Mouse (Mus musculus): Measurements from ENCODE around the gene Pik3c2b. TPM values are rescaled to one million over a fixed set of nuclear protein-coding genes. Genes with fewer than 3 reads are reported as not detected.

The Pik3c2b gene
- 5.3 and 6.2 TPM in 2 replicates for polyA plus RNA-seq (2015; fragmentation: Nextera tagmentation; extraction: Ambion mirVana)

- peak; percentile 1; the same call in 1 of the 2 replicates for ATAC-seq (ENCODE audit: low read depth)
- Histone ChIP-seq H3K4me1 (replicated peaks; ENCODE audit: control insufficient read depth, insufficient read depth, low read length) (peaks cover 2% of the 10 kb centered on the region), H3K4me3 (ENCODE audit: low read length) (peak within 1 kb of the TSS; percentile 78), H3K27me3 (ENCODE audit: control insufficient read depth, insufficient read depth, low read depth, low read length) (no peaks in the 10 kb centered on the region), H3K9ac (ENCODE audit: low read length) (peak within 1 kb of the TSS; percentile 92), H3K36me3 (ENCODE audit: control insufficient read depth, insufficient read depth, low read length) (no peaks in the 10 kb centered on the region), H3K4me2 (ENCODE audit: low read depth, low read length) (peak within 1 kb of the TSS; percentile 98), H3K27ac (ENCODE audit: low read length) (peak within 1 kb of the TSS; percentile 86), H3K9me3 (ENCODE audit: control insufficient read depth, low read length) (no peaks in the 10 kb centered on the region)
- WGBS: 2% methylated on average over 15 of the region's 15 CpGs
Observed at GRCm38 (mm10) chr1:133045011-133045860, at the start of gene Pik3c2b. Gene Pik3c2b, plus strand, starts transcription at chr1:133045667.

DNA sequence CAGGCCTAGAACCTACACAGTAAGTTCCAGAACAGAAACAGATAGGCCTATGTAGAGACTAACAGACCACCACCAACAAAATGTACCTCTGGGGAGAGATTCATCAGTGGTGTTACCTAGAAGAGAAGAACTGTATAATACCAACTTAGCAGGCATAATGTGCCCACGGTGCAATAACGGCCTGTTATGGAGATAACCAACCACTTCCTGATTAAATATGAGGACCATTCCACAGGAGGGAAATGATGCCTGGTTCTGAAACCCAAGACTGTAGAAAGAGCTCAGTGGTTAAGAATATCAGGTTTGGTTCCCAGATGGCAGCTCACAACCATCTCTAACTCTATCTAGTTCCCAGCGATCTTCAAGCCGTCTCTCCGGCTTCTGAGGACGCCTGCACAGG is 45.1 kb upstream of the Pik3c2b start:
- H3K27me3 ChIP-seq (ENCODE audit: control insufficient read depth, insufficient read depth, low read depth, low read length): no peaks in the 10 kb centered on the region

DNA sequence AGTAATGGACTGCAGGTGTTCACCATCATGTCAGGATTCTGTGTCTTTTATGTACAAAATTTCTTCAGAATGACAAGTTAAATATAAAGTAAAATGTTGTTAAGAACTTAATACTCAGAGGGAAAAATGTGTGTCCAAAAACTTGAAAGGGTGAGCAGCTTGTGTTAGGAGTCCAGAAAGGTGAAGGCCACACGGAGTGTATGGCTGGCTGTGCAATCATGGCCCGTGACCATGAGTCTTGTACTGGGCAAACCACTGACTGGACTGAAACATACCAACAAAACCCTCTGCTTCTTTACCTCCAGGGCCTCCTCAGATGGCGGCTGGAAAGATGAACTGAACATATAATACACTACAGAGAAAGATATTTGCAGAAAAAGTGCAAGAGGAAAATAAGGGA is 38.9 kb upstream of the Pik3c2b start:
- Histone ChIP-seq H3K9me3 (ENCODE audit: control insufficient read depth, low read length) (no peaks in the 10 kb centered on the region), H3K4me3 (ENCODE audit: low read length) (no peak overlapping the region), H3K36me3 (ENCODE audit: control insufficient read depth, insufficient read depth, low read length) (peaks cover 22% of the 10 kb centered on the region), H3K4me1 (replicated peaks; ENCODE audit: control insufficient read depth, insufficient read depth, low read length) (no peaks in the 10 kb centered on the region), H3K27me3 (ENCODE audit: control insufficient read depth, insufficient read depth, low read depth, low read length) (no peaks in the 10 kb centered on the region), H3K9ac (ENCODE audit: low read length) (no peak overlapping the region), H3K4me2 (ENCODE audit: low read depth, low read length) (no peak overlapping the region), H3K27ac (ENCODE audit: low read length) (no peak overlapping the region)
- no peak for ATAC-seq (ENCODE audit: low read depth)
- 92% methylated on average over 3 of the region's 3 CpGs for WGBS

More for the DNA sequence above, 45.1 kb upstream of the Pik3c2b start:
- Histone ChIP-seq H3K4me2 (ENCODE audit: low read depth, low read length) (no peak overlapping the region), H3K9me3 (ENCODE audit: control insufficient read depth, low read length) (no peaks in the 10 kb centered on the region), H3K36me3 (ENCODE audit: control insufficient read depth, insufficient read depth, low read length) (peaks cover 42% of the 10 kb centered on the region), H3K9ac (ENCODE audit: low read length) (no peak overlapping the region), H3K4me1 (replicated peaks; ENCODE audit: control insufficient read depth, insufficient read depth, low read length) (no peaks in the 10 kb centered on the region), H3K27ac (ENCODE audit: low read length) (no peak overlapping the region), H3K4me3 (ENCODE audit: low read length) (no peak overlapping the region)
- no peak for ATAC-seq (ENCODE audit: low read depth)
- WGBS: 93% methylated on average over 6 of the region's 6 CpGs

DNA sequence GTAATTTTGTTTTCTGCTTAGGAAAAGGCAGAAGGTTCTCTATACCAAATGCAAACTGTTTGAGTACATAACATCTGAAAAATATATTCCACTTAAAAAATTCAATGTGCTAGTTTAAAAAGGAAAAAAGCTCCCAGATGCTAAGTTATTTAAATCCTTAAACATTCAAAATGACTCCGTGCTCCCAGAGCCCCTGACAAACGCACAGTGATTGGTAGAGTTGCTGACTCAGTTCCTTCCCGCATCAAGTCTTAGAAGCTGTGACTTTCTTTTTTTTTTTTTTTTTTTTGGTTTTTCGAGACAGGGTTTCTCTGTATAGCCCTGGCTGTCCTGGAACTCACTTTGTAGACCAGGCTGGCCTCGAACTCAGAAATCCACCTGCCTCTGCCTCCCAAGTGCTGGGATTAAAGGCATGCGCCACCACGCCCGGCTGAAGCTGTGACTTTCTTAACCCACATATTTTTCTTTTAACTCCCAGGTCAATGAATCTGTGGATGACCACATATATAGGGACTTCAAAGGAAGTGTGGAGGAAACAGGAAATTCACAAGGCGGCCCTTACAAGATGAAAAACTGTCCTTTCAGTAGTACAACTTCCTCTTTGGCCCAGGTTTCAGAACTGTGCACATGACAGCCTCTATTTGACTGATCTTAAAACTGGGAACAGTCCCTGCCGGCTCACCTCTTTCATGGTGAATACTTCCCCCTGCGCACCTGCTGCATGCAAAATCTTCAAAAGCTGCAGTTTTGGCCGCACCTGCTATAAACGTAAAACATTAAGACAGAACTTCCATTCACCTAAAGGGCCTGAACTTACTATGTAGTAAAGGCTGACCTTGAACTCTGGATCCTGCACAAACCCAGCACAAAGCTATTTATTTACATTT is 33.3 kb upstream of the Pik3c2b start:
- Histone ChIP-seq H3K36me3 (ENCODE audit: control insufficient read depth, insufficient read depth, low read length) (peaks cover 25% of the 10 kb centered on the region), H3K27me3 (ENCODE audit: control insufficient read depth, insufficient read depth, low read depth, low read length) (no peaks in the 10 kb centered on the region), H3K9ac (ENCODE audit: low read length) (no peak overlapping the region), H3K27ac (ENCODE audit: low read length) (no peak overlapping the region), H3K4me2 (ENCODE audit: low read depth, low read length) (no peak overlapping the region), H3K4me3 (ENCODE audit: low read length) (no peak overlapping the region), H3K9me3 (ENCODE audit: control insufficient read depth, low read length) (no peaks in the 10 kb centered on the region), H3K4me1 (replicated peaks; ENCODE audit: control insufficient read depth, insufficient read depth, low read length) (no peaks in the 10 kb centered on the region)
- ATAC-seq (ENCODE audit: low read depth): no peak
- 76% methylated on average over 11 of the region's 13 CpGs for WGBS

DNA sequence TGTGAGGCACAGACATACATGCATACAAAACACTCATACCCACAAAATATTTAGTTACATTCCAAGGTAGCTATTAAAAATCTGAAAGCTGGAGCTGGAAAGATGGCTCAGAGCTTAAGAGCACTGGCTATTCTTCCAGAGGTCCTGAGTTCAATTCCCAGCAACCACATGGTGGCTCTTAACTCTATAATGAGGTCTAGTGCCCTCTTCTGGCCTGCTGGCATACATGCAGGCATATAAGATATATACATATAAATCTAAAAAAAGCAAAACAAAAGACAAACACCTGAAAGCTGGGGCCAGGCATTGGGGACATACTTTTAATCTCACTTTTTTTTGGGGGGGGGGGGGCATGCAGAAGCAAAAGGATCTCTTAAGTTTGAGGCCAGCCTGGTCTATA is 32.1 kb upstream of the Pik3c2b start:
- ATAC-seq (ENCODE audit: low read depth): no peak
- H3K27me3 ChIP-seq (ENCODE audit: control insufficient read depth, insufficient read depth, low read depth, low read length): no peaks in the 10 kb centered on the region
- peaks cover 27% of the 10 kb centered on the region for H3K36me3 ChIP-seq (ENCODE audit: control insufficient read depth, insufficient read depth, low read length)
- no peak overlapping the region for H3K27ac ChIP-seq (ENCODE audit: low read length)
- H3K4me2 ChIP-seq (ENCODE audit: low read depth, low read length): no peak overlapping the region
- no peak overlapping the region for H3K9ac ChIP-seq (ENCODE audit: low read length)
- no peaks in the 10 kb centered on the region for H3K4me1 ChIP-seq (replicated peaks; ENCODE audit: control insufficient read depth, insufficient read depth, low read length)
- no peak overlapping the region for H3K4me3 ChIP-seq (ENCODE audit: low read length)
- H3K9me3 ChIP-seq (ENCODE audit: control insufficient read depth, low read length): no peaks in the 10 kb centered on the region

- no peaks in the 10 kb centered on the region for H3K9me3 ChIP-seq (ENCODE audit: control insufficient read depth, low read length)
- H3K9ac ChIP-seq (ENCODE audit: low read length): no peak overlapping the region
- H3K4me2 ChIP-seq (ENCODE audit: low read depth, low read length): no peak overlapping the region
- no peaks in the 10 kb centered on the region for H3K4me1 ChIP-seq (replicated peaks; ENCODE audit: control insufficient read depth, insufficient read depth, low read length)
- H3K4me3 ChIP-seq (ENCODE audit: low read length): no peak overlapping the region
- no peak for ATAC-seq (ENCODE audit: low read depth)
- 88% methylated on average over 1 of the region's 1 CpGs for WGBS
- no peaks in the 10 kb centered on the region for H3K27me3 ChIP-seq (ENCODE audit: control insufficient read depth, insufficient read depth, low read depth, low read length)
- H3K36me3 ChIP-seq (ENCODE audit: control insufficient read depth, insufficient read depth, low read length): peaks cover 29% of the 10 kb centered on the region
- H3K27ac ChIP-seq (ENCODE audit: low read length): no peak overlapping the region
Observed at GRCm38 (mm10) chr1:133014196-133014595, 31.3 kb upstream of the Pik3c2b start.

DNA sequence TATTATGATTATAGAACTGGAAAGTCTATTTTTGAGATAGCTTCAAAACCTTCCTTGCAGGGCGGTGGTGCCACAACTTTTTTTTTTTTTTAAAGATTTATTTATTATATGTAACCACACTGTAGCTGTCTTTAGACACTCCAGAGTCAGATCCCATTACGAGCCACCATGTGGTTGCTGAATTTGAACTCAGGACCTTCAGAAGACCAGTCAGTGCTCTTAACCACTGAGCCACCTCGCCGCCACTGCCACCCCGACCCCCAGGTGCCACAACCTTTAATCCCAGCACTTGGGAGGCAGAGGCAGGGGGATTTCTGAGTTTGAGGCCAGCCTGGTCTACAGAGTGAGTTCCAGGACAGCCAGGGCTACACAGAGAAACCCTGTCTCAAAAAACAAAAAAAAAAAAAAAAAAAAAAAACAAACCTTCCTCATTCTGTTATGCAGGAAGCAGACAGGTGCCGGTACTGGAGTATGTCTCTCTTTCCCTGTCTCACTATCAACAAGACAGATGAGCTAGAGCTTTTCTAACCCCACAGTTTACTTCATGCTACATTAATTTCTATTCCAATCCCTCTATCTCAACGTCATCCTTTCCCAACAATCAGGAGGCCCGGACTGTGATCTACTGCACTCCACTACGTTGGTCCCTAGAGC is 28.6 kb upstream of the Pik3c2b start:
- ATAC-seq (ENCODE audit: low read depth): no peak

GRCm38 (mm10) chr1:133018580-133018979 is 26.9 kb upstream of the Pik3c2b start:
- no peaks in the 10 kb centered on the region for H3K9me3 ChIP-seq (ENCODE audit: control insufficient read depth, low read length)
- no peak overlapping the region for H3K27ac ChIP-seq (ENCODE audit: low read length)
- no peaks in the 10 kb centered on the region for H3K4me1 ChIP-seq (replicated peaks; ENCODE audit: control insufficient read depth, insufficient read depth, low read length)
- H3K27me3 ChIP-seq (ENCODE audit: control insufficient read depth, insufficient read depth, low read depth, low read length): no peaks in the 10 kb centered on the region
- H3K4me2 ChIP-seq (ENCODE audit: low read depth, low read length): no peak overlapping the region
- H3K4me3 ChIP-seq (ENCODE audit: low read length): no peak overlapping the region
- peaks cover 18% of the 10 kb centered on the region for H3K36me3 ChIP-seq (ENCODE audit: control insufficient read depth, insufficient read depth, low read length)
- 82% methylated on average over 2 of the region's 2 CpGs for WGBS
- ATAC-seq (ENCODE audit: low read depth): no peak
- H3K9ac ChIP-seq (ENCODE audit: low read length): no peak overlapping the region

More for the DNA sequence above, 28.6 kb upstream of the Pik3c2b start:
- Histone ChIP-seq H3K4me1 (replicated peaks; ENCODE audit: control insufficient read depth, insufficient read depth, low read length) (no peaks in the 10 kb centered on the region), H3K27me3 (ENCODE audit: control insufficient read depth, insufficient read depth, low read depth, low read length) (no peaks in the 10 kb centered on the region), H3K4me3 (ENCODE audit: low read length) (no peak overlapping the region), H3K9ac (ENCODE audit: low read length) (no peak overlapping the region), H3K9me3 (ENCODE audit: control insufficient read depth, low read length) (no peaks in the 10 kb centered on the region), H3K4me2 (ENCODE audit: low read depth, low read length) (no peak overlapping the region), H3K27ac (ENCODE audit: low read length) (no peak overlapping the region), H3K36me3 (ENCODE audit: control insufficient read depth, insufficient read depth, low read length) (peaks cover 24% of the 10 kb centered on the region)
- WGBS: 90% methylated on average over 9 of the region's 9 CpGs

DNA sequence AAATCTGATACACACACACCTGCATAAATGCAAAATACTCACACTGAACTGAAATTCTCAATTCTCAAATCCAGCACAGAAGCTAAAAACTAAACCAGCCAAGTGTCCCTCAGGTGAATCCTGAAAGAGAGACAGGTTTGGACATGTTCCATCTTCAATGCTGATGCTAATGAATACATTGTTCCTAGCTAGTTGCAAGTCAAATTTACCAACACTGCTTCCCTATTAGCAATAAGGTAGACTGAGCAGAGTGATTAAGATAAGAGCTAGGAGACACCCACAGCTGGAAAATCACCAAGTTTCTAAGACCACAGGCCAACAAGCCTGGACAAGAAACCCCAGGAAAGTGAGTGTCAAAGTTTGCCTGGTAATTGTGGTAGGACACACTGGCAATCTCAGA is 26.2 kb upstream of the Pik3c2b start:
- no peaks in the 10 kb centered on the region for H3K9me3 ChIP-seq (ENCODE audit: control insufficient read depth, low read length)
- H3K4me1 ChIP-seq (replicated peaks; ENCODE audit: control insufficient read depth, insufficient read depth, low read length): peaks cover 4% of the 10 kb centered on the region; the same call in 1 of the 2 replicates
- H3K4me3 ChIP-seq (ENCODE audit: low read length): no peak overlapping the region
- peaks cover 16% of the 10 kb centered on the region for H3K36me3 ChIP-seq (ENCODE audit: control insufficient read depth, insufficient read depth, low read length)
- no peak for ATAC-seq (ENCODE audit: low read depth)
- no peak overlapping the region for H3K27ac ChIP-seq (ENCODE audit: low read length)
- H3K4me2 ChIP-seq (ENCODE audit: low read depth, low read length): no peak overlapping the region
- H3K27me3 ChIP-seq (ENCODE audit: control insufficient read depth, insufficient read depth, low read depth, low read length): no peaks in the 10 kb centered on the region
- no peak overlapping the region for H3K9ac ChIP-seq (ENCODE audit: low read length)

All from lung, embryonic 16.5 days (tissue).